Comparison of ENCODE assay signal across 22 mouse cellular contexts in the genomic region with DNA sequence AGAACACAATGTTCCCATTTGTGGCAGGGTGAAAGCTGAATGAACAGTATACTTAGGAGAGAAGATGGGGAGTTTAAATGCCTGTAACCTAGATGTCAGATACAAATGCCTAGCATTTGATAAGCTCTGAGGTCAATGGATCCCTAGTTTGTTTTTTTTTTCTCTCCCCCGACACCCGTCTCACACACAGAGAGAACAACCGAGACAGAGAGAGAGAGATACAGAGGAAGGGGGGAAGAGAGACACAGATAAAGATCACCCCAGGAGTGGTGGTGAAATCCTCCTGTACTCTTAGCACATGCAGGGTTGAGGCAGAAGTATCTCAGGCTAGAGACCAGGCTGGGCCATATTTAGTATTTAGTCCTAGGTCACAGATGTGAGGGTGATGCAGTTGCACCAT. TPM values are rescaled to one million over a fixed set of nuclear protein-coding genes. Genes with fewer than 3 reads are reported as not detected.
A peak's percentile ranks its signal among the peaks of the same experiment; 100 is the strongest.
DNase-seq lines count a peak whose midpoint lies in the region; ATAC-seq and TF ChIP-seq lines count a peak whose summit lies in the region.
"Had no signal": no experiment of that assay in that cellular context is flagged by ENCODE, and none has a peak within 500 bp of the region (broad histone marks: within the 10 kb centered on the region; RNA-seq: fewer than 3 reads in every experiment).

No protein-coding gene starts in this region.

- H3K4me1 ChIP-seq in MEL (ENCODE audit: control insufficient read depth in 1 of 2, insufficient read depth in 2 of 2, low read length in 2 of 2) = peaks cover 0 to 11% of the 10 kb centered on the region in 2 experiments; a peak in 3 of 4 replicates

- H3K9ac ChIP-seq in MEL (ENCODE audit: control insufficient read depth, low read depth, low read length, poor library complexity, severe bottlenecking) = no peak overlapping the region
- H3K9ac ChIP-seq: embryonic facial prominence, embryonic 15.5 days had no signal

- TF ChIP-seq EP300 in MEL (IDR thresholded peaks at IDR 0.05; ENCODE audit: low read depth in 1 of 2, low read length in 2 of 2) = no peak

- H3K36me3 ChIP-seq in MEL (ENCODE audit: control insufficient read depth in 1 of 2, insufficient read depth in 2 of 2, low read length in 2 of 2) = peaks cover 0 to 5% of the 10 kb centered on the region in 2 experiments; a peak in 1 of 4 replicates
- H3K36me3 ChIP-seq: embryonic facial prominence, embryonic 12.5 days; embryonic facial prominence, embryonic 15.5 days; heart, embryonic 12.5 days; heart, embryonic 15.5 days; hindbrain, embryonic 10.5 days; hindbrain, embryonic 13.5 days had no signal

- no peak for TF ChIP-seq CTCF in MEL (IDR thresholded peaks at IDR 0.05 in 2 of 3, conservative IDR thresholded peaks at IDR 0.05 in 1 of 3; ENCODE audit: control insufficient read depth in 1 of 3, insufficient read depth in 1 of 3, low read depth in 2 of 3, low read length in 3 of 3, poor library complexity in 1 of 3, severe bottlenecking in 1 of 3)
- no peak for TF ChIP-seq CTCF in left cerebral cortex, adult 2 months (IDR thresholded peaks at IDR 0.05)

- peak; percentile 26; the same call in 1 of the 2 replicates for ATAC-seq in megakaryocyte progenitor cell, adult 5-6 weeks (replicated peaks; ENCODE audit: poor library complexity)
- ATAC-seq: forebrain, embryonic 14.5 days; forebrain, postnatal 0 days; hindbrain, embryonic 16.5 days; Patski had no signal

- H3K4me3 ChIP-seq in MEL (ENCODE audit: control insufficient read depth in 1 of 2, insufficient read depth in 1 of 2, low read depth in 2 of 2, low read length in 2 of 2) = no peak overlapping the region
- no peak overlapping the region for H3K4me3 ChIP-seq in left cerebral cortex, adult 2 months

- DNase-seq in MEL (ENCODE audit: low read depth, low spot score) = peak; percentile 49
- DNase-seq in induced T-regulatory cell, adult 2 months (ENCODE audit: low read depth) = peak; percentile 19
- no peak for DNase-seq in layer of hippocampus, postnatal 14 days (ENCODE audit: low spot score in 2 of 2)
- DNase-seq in thymus, postnatal 10 days (ENCODE audit: low spot score in 2 of 2) = no peak
- no peak for DNase-seq in left cerebral cortex, adult 2 months (ENCODE audit: extremely low spot score in 1 of 2, low spot score in 2 of 2)
- DNase-seq: adrenal gland, postnatal 14 days; cerebellum, postnatal 25 days; forebrain, postnatal 0 days; gastrocnemius, adult 2 months; gastrocnemius, postnatal 14 days; heart, adult 18-20 months; heart, postnatal 36 days had no signal

- no peak for TF ChIP-seq POLR2A in MEL (IDR thresholded peaks at IDR 0.05; ENCODE audit: control insufficient read depth in 1 of 2, insufficient read depth in 1 of 2, low read depth in 1 of 2, low read length in 2 of 2, poor library complexity in 1 of 2)

- no peak overlapping the region for H3K27ac ChIP-seq in MEL (ENCODE audit: control insufficient read depth, low read depth, low read length)
- no peak overlapping the region for H3K27ac ChIP-seq in left cerebral cortex, adult 2 months
- H3K27ac ChIP-seq: embryonic facial prominence, embryonic 12.5 days; embryonic facial prominence, embryonic 15.5 days; gastrocnemius, adult 2 months; hindbrain, embryonic 10.5 days had no signal

- TF ChIP-seq RAD21 in MEL (IDR thresholded peaks at IDR 0.05; ENCODE audit: low read depth, low read length) = no peak

- peaks cover 7% of the 10 kb centered on the region for H3K79me2 ChIP-seq in MEL (ENCODE audit: control insufficient read depth, insufficient read depth, low read length, poor library complexity)

- intact Hi-C loops in left cerebral cortex, adult 2 months (cut with DNase I) = no loop called here

- H3K9me3 ChIP-seq in MEL (replicated peaks; ENCODE audit: insufficient read depth, low read length) = no peaks in the 10 kb centered on the region
- H3K9me3 ChIP-seq: embryonic facial prominence, embryonic 12.5 days; embryonic facial prominence, embryonic 15.5 days; heart, embryonic 12.5 days; heart, embryonic 15.5 days; hindbrain, embryonic 10.5 days; hindbrain, embryonic 13.5 days had no signal

- no peaks in the 10 kb centered on the region for H3K27me3 ChIP-seq in MEL (ENCODE audit: control insufficient read depth in 1 of 2, insufficient read depth in 2 of 2, low read length in 2 of 2)
- H3K27me3 ChIP-seq: embryonic facial prominence, embryonic 12.5 days; embryonic facial prominence, embryonic 15.5 days; heart, embryonic 12.5 days; heart, embryonic 15.5 days; hindbrain, embryonic 13.5 days had no signal

TF ChIP-seq in MEL, 35 proteins besides CTCF, POLR2A, EP300 and RAD21:
- TF ChIP-seq E2F4 (IDR thresholded peaks at IDR 0.05; ENCODE audit: borderline replicate concordance, low read depth, low read length) (no peak), TAL1 (IDR thresholded peaks at IDR 0.05; ENCODE audit: low read length) (no peak), HCFC1 (IDR thresholded peaks at IDR 0.05; ENCODE audit: low read depth, low read length) (0 out of 2 replicates have a peak, but pooled peaks have one; percentile 9), ZNF384 (IDR thresholded peaks at IDR 0.05; ENCODE audit: low read depth, low read length) (peak; percentile 50), TCF12 (IDR thresholded peaks at IDR 0.05; ENCODE audit: low read depth, low read length) (no peak), MXI1 (IDR thresholded peaks at IDR 0.05; ENCODE audit: low read depth, low read length) (no peak), GATA1 (IDR thresholded peaks at IDR 0.05; ENCODE audit: low read depth, low read length) (peak; percentile 56; the same call in 1 of the 2 replicates), MAFK (IDR thresholded peaks at IDR 0.05; ENCODE audit: borderline replicate concordance, low read depth, low read length) (no peak), SIN3A (IDR thresholded peaks at IDR 0.05; ENCODE audit: low read length) (0 out of 2 replicates have a peak, but pooled peaks have one; percentile 34), ZKSCAN1 (IDR thresholded peaks at IDR 0.05; ENCODE audit: low read depth, low read length) (no peak), POLR2AphosphoS2 (IDR thresholded peaks at IDR 0.05; ENCODE audit: low read length) (no peak), ZC3H11A (IDR thresholded peaks at IDR 0.05; ENCODE audit: low read depth, low read length) (no peak), ELF1 (IDR thresholded peaks at IDR 0.05; ENCODE audit: low read depth, low read length) (no peak), ZMIZ1 (IDR thresholded peaks at IDR 0.05; ENCODE audit: low read depth, low read length) (no peak)

RNA-seq across cellular contexts. Expression of a gene that starts 1.4 kb away (rescaled TPM):
- 7.7 and 8.3 TPM in 2 replicates for total RNA-seq in MEL (2012; rRNA removed)
- polyA plus RNA-seq in MEL (2012; ENCODE audit: insufficient read depth in 1 of 2, insufficient read length in 2 of 2, low read depth in 1 of 2, low replicate concordance in 2 of 2, missing spikeins in 1 of 2) = 10 to 100 TPM in 1 of 2 experiments, not detected in 1; 12.1 TPM
- total RNA-seq in megakaryocyte progenitor cell, adult 5-6 weeks (2015) = 19.3 and 21.0 TPM in 2 replicates
- total RNA-seq in megakaryocyte progenitor cell, adult 5-6 weeks (2017) = 16.6 and 18.0 TPM in 2 replicates
- total RNA-seq in layer of hippocampus, postnatal 14 days (2021) = 10 to 100 TPM; 41.3 to 45.0 TPM
- 10 to 100 TPM; 36.4 to 38.5 TPM for total RNA-seq in left cerebral cortex, adult 2 months (2021)

RNA-seq across cellular contexts. Expression of a gene that starts 10.2 kb away (rescaled TPM):
- total RNA-seq in MEL (2012; rRNA removed) = 0.03 and 0.08 TPM in 2 replicates
- polyA plus RNA-seq in MEL (2012; ENCODE audit: insufficient read depth in 1 of 2, insufficient read length in 2 of 2, low read depth in 1 of 2, low replicate concordance in 2 of 2, missing spikeins in 1 of 2) = under 1 TPM in 1 of 2 experiments, not detected in 1; 0.08 TPM
- 12.1 and 17.9 TPM in 2 replicates for total RNA-seq in megakaryocyte progenitor cell, adult 5-6 weeks (2015)
- 9.5 and 12.0 TPM in 2 replicates for total RNA-seq in megakaryocyte progenitor cell, adult 5-6 weeks (2017)
- total RNA-seq in layer of hippocampus, postnatal 14 days (2021) = 10 to 100 TPM; 49.3 to 51.1 TPM
- 10 to 100 TPM; 14.4 to 15.4 TPM for total RNA-seq in left cerebral cortex, adult 2 months (2021)

RNA-seq across cellular contexts. Expression of a gene that starts 27.8 kb away (rescaled TPM):
- 28.0 and 30.3 TPM in 2 replicates for total RNA-seq in MEL (2012; rRNA removed)
- polyA plus RNA-seq in MEL (2012; ENCODE audit: insufficient read depth in 1 of 2, insufficient read length in 2 of 2, low read depth in 1 of 2, low replicate concordance in 2 of 2, missing spikeins in 1 of 2) = 10 to 100 TPM in 1 of 2 experiments, not detected in 1; 40.9 TPM
- total RNA-seq in megakaryocyte progenitor cell, adult 5-6 weeks (2015) = 42.7 and 47.7 TPM in 2 replicates
- total RNA-seq in megakaryocyte progenitor cell, adult 5-6 weeks (2017) = 49.9 and 53.8 TPM in 2 replicates
- total RNA-seq in layer of hippocampus, postnatal 14 days (2021) = 1 to 10 TPM; 1.8 to 2.1 TPM
- 1 to 10 TPM in 1 of 2 experiments, under 1 TPM in 1; 0.91 to 1.9 TPM for total RNA-seq in left cerebral cortex, adult 2 months (2021)

Comparison
In these comparisons a context has a peak if more than half of its experiments do, and no peak if none do; other contexts are left out.
1. DNase-seq: peak in MEL (single experiment) and induced T-regulatory cell, adult 2 months (single experiment); none in layer of hippocampus, postnatal 14 days (0 of 2), thymus, postnatal 10 days (0 of 2) and left cerebral cortex, adult 2 months (0 of 2).